Mouse (Mus musculus) limb, embryonic 15.5 days (tissue): ENCODE results near the gene Apoa1. TPM values are rescaled to one million over a fixed set of nuclear protein-coding genes. Genes with fewer than 3 reads are reported as not detected.

ENCODE experiments used
- ATAC-seq: fragments of 200-750 bp; cut with Nextera tagmentation; 2 replicates; pipeline ENCODE4 v1.8.0; 2017; ENCODE audit warnings: low read depth, moderate TSS enrichment; ENCODE audit not compliant: insufficient number of reproducible peaks, low FRiP score, low TSS enrichment
- H3K27ac ChIP-seq: fragments of 300-500 bp; sonication (generic); 2 replicates; pipeline ENCODE4 v1.5.1; 2015; ENCODE audit warnings: moderate library complexity, mild to moderate bottlenecking, inconsistent platforms
- H3K27me3 ChIP-seq: fragments of 300-500 bp; sonication (generic); 2 replicates; pipeline ENCODE4 v1.6.1; 2015; ENCODE audit warnings: inconsistent platforms
- H3K36me3 ChIP-seq: fragments of 300-500 bp; sonication (generic); 2 replicates; pipeline ENCODE4 v1.6.1; 2015; ENCODE audit warnings: inconsistent platforms
- H3K4me1 ChIP-seq: fragments of 300-500 bp; sonication (generic); 2 replicates; pipeline ENCODE4 v1.6.1; 2015; ENCODE audit warnings: inconsistent platforms
- H3K4me2 ChIP-seq: fragments of 300-500 bp; sonication (generic); 2 replicates; pipeline ENCODE4 v1.6.1; 2015; ENCODE audit warnings: mild to moderate bottlenecking, inconsistent platforms
- H3K4me3 ChIP-seq: fragments of 300-500 bp; sonication (generic); 2 replicates; pipeline ENCODE4 v1.5.1; 2015; ENCODE audit warnings: mild to moderate bottlenecking, inconsistent platforms
- H3K9ac ChIP-seq: fragments of 300-500 bp; sonication (generic); 2 replicates; pipeline ENCODE4 v1.6.1; 2015; ENCODE audit warnings: inconsistent platforms
- H3K9me3 ChIP-seq: fragments of 300-500 bp; sonication (generic); 2 replicates; pipeline ENCODE4 v1.6.1; 2016; ENCODE audit warnings: inconsistent platforms
- WGBS: fragments of 180-500 bp; shearing (Covaris S2); methylation state at CpG from one replicate; pipeline ENCODE4 v1.1.7; 2015; 5-methylcytosine and 5-hydroxymethylcytosine counted together
- polyA plus RNA-seq: library from polyadenylated mRNA; unstranded; fragments of >200 nt; fragmentation: Nextera tagmentation; extraction: Ambion mirVana; gene quantifications from 2 replicates; pipeline ENCODE4 v1.2.1, GENCODE M21; 2015

Gene Apoa1
- polyA plus RNA-seq, 1 experiment from 2014 or later = 14.1 TPM

DNA sequence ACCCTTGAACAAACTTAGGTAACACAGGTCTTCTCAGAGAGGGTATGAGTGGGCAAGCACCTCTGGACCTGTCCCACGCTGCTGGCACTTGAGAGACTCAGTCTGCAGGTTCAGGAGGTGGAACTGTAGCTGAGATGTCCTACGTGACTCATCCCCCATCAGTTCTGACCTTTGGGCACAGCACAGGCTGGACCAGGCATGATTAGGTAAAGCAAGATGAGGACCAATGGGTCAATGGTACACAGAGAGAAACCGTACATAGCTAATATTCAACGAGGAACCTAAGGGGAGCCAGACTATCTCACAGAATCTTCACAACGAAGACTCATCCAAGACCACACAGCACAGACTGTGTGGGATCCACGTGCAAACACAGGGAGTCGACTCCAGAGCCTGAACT is 10.5 kb downstream of the Apoa1 start:
- H3K27me3 ChIP-seq = no peaks in the 10 kb centered on the region
- no peaks in the 10 kb centered on the region for H3K36me3 ChIP-seq
- WGBS = 88% methylated on average over 7 of the region's 7 CpGs
- ATAC-seq = no peak
- no peak overlapping the region for H3K27ac ChIP-seq
- H3K9ac ChIP-seq = no peak overlapping the region
- H3K4me1 ChIP-seq = no peaks in the 10 kb centered on the region
- no peak overlapping the region for H3K4me3 ChIP-seq
- H3K4me2 ChIP-seq = no peak overlapping the region
- no peaks in the 10 kb centered on the region for H3K9me3 ChIP-seq

DNA sequence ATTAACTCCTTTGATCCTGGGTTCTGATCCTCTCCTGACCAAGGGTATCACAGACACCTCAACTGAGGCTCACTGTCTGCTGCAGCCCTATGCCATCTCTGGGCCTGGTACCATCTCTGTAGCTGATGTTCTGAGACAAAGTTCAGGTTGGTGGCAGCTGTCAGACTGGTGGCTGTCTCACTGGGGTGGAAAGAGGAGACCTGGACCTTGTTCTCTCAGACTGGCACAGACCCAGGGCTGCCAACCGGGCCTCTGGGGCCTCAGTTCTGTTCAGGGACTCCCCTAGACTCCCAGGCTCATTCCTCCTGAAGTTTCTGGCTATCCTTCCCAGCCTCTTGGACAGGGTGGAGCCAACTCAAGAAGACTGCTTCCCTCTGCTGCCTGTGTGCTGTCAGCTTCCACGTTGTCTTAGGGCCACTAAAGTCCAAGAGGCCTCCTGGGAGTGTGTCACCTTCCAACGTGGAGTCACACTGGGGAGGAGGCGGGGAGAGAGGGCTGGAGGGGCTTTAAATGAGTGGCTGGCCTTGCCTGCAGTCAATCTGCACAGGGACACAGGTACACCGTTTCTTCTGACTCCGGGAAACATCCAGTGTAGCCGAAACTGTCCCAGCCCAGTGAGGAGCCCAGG is 12.3 kb downstream of the Apoa1 start, which contains the start of gene Apoa4:
Gene Apoa4 (plus strand): TSS at position 171 of the 628 bp plus-strand sequence.
- Histone ChIP-seq H3K27ac (no peak within 1 kb of the TSS), H3K9ac (no peak within 1 kb of the TSS), H3K27me3 (no peaks in the 10 kb centered on the region), H3K36me3 (no peaks in the 10 kb centered on the region), H3K4me1 (no peaks in the 10 kb centered on the region), H3K4me2 (no peak within 1 kb of the TSS), H3K9me3 (no peaks in the 10 kb centered on the region), H3K4me3 (no peak within 1 kb of the TSS)
- 66% methylated on average over 7 of the region's 7 CpGs for WGBS
- no peak for ATAC-seq

DNA sequence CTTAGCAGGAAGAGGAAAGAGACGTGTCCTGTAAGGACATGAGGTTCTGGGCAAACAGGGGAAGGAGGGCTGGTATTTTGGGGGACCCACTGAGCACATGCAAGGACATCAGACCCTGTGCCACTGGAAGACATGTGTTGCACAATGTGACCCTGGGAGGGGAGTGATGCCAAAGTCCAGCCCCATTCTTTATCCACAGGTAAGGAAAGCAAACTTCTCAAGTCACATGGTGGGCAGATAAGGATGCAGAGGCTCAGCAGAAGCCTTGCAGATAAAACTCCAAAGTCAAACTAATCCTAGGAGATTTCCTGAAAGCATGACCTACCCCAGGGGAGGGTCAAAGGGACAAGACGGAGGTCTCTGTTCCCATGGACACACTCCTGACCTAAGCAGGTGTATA is 13.4 kb downstream of the Apoa1 start:
- Histone ChIP-seq H3K27me3 (no peaks in the 10 kb centered on the region), H3K9me3 (no peaks in the 10 kb centered on the region), H3K27ac (no peak overlapping the region), H3K4me1 (no peaks in the 10 kb centered on the region), H3K36me3 (no peaks in the 10 kb centered on the region), H3K9ac (no peak overlapping the region), H3K4me2 (no peak overlapping the region), H3K4me3 (no peak overlapping the region)
- WGBS = 82% methylated on average over 2 of the region's 2 CpGs
- no peak for ATAC-seq

DNA sequence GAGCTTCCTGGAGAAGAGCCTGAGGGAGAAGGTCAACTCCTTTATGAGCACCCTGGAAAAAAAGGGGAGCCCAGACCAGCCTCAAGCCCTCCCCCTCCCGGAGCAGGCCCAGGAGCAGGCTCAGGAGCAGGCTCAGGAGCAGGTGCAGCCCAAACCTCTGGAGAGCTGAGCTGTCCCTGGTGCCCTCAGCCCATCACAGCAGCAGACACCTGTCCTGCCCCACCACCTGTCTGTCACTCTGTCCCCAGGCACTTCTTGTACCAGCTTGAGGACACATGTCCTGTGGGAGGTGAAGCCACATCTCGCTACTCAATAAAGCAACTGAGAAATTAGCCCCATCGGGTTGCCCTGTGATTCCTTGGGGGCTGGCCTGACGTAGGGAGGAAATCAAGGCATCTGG is 14.7 kb downstream of the Apoa1 start:
- H3K27me3 ChIP-seq = no peaks in the 10 kb centered on the region
- no peaks in the 10 kb centered on the region for H3K4me1 ChIP-seq
- no peak for ATAC-seq
- no peak overlapping the region for H3K4me2 ChIP-seq
- no peak overlapping the region for H3K9ac ChIP-seq
- H3K36me3 ChIP-seq = no peaks in the 10 kb centered on the region
- H3K27ac ChIP-seq = no peak overlapping the region
- H3K9me3 ChIP-seq = no peaks in the 10 kb centered on the region
- H3K4me3 ChIP-seq = no peak overlapping the region
- 47% methylated on average over 4 of the region's 4 CpGs for WGBS

DNA sequence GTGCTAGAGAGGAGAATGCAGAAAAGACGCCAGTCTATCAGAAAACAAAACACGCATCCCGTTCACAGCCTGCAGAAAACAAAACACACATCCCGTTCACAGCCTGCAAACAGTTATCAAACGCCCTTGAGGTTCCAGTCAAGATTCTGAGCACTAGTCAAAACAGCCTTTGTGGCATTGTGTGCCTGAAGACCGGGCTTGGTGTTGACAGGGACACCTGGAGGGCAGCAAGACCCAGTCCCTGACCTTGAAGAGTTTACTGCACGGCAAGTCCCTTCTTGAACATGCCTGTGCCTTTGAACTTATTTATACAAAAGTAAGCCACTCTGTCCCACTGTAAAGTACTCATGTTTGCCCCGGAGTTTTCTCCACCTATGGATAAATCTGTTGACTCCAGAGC is 15.2 kb downstream of the Apoa1 start:
- H3K27ac ChIP-seq = no peak overlapping the region
- no peaks in the 10 kb centered on the region for H3K9me3 ChIP-seq
- no peaks in the 10 kb centered on the region for H3K4me1 ChIP-seq
- H3K4me2 ChIP-seq = no peak overlapping the region
- 50% methylated on average over 8 of the region's 8 CpGs for WGBS
- ATAC-seq = no peak
- no peak overlapping the region for H3K4me3 ChIP-seq
- no peaks in the 10 kb centered on the region for H3K27me3 ChIP-seq
- no peak overlapping the region for H3K9ac ChIP-seq
- H3K36me3 ChIP-seq = no peaks in the 10 kb centered on the region

DNA sequence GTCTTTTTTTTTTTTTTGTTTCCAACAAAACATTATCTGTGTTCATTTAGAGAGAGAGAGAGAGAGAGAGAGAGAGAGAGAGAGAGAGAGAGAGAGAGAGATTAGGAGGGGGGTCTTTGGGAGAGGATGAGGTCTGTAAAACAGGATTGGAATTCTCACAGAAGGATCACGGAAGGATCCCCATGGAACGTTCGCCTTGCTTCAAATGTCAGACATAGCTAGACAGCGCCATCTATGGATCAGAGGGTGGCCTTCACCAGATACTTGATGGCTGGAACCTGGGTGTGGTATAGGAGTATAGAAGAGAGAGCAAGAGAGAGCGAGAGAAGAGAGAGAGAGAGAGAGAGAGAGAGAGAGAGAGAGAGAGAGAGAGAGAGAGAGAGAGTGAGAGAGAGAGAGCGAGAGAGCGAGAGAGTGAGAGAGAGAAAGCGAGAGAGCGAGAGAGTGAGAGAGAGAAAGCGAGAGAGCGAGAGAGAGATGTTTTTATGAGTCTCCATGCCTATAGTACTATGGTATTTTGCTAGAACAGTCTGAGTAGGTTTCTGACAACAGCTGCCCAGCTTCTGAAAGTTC is 18.5 kb downstream of the Apoa1 start:
- Histone ChIP-seq H3K4me3 (no peak overlapping the region), H3K27ac (no peak overlapping the region), H3K9ac (no peak overlapping the region), H3K36me3 (no peaks in the 10 kb centered on the region), H3K27me3 (no peaks in the 10 kb centered on the region), H3K4me2 (peak overlapping the region; percentile 27), H3K9me3 (no peaks in the 10 kb centered on the region), H3K4me1 (no peaks in the 10 kb centered on the region)
- ATAC-seq = no peak
- WGBS = 23% methylated on average over 11 of the region's 11 CpGs

DNA sequence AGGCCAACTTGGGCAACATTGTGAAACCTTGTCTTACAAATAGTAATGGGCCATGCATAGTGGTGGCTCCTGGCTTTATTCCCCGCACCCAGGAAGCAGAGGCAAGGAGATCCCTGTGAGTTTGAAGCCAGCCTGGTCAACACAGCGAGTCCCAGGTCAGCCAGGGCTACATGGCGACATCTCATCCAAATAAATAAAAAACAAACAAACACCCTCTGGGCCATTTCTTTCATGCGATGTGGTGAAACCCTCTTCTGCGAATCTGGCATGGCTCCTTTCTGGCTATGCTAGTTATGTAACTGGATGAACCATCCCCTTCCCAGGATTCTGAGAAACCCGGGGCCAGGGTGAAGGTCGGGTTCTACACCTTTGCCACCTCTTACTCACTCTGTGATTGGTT is 27.8 kb downstream of the Apoa1 start:
- no peak overlapping the region for H3K4me3 ChIP-seq
- H3K27me3 ChIP-seq = no peaks in the 10 kb centered on the region
- no peak overlapping the region for H3K27ac ChIP-seq
- ATAC-seq = no peak
- no peaks in the 10 kb centered on the region for H3K9me3 ChIP-seq
- H3K4me2 ChIP-seq = no peak overlapping the region
- WGBS = 87% methylated on average over 7 of the region's 7 CpGs
- H3K4me1 ChIP-seq = no peaks in the 10 kb centered on the region; the same call in 1 of the 2 replicates
- H3K36me3 ChIP-seq = no peaks in the 10 kb centered on the region
- H3K9ac ChIP-seq = no peak overlapping the region

DNA sequence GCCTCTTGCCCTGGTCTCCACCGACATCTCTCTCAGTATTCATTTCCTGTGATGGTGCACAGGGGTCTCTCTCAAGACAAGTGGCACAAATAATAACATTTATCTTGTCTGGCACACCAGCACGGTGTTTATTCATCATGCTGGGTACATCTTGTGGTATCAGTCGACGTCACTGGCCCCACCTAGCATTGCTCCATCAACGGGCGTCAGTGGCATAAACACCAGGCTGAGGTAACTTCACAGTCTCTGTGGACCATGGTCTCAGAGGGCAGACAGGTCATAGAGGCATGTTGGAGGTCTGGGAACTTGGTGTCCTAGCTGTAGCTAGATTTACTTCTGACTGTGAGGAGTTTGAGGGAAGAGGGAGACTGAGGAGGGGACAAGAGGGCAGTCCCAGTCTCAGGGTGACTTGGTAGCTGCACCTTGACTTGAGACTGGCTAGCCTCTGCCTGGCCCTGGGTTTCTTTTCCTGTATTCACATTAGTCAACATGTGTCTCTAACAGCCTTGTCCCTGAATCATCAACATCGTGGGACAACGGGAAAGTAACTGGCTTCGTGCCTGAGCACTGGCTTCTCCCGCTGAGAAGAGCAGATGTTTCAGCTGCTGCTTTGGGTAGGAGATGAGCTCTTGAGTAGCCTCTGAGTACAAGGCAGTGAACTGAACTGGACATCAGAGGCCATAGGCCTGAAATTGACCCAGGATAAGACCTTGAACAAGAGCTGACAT is 28.4 kb downstream of the Apoa1 start:
- H3K36me3 ChIP-seq = no peaks in the 10 kb centered on the region
- 86% methylated on average over 10 of the region's 10 CpGs for WGBS
- no peaks in the 10 kb centered on the region; the same call in 1 of the 2 replicates for H3K4me1 ChIP-seq

DNA sequence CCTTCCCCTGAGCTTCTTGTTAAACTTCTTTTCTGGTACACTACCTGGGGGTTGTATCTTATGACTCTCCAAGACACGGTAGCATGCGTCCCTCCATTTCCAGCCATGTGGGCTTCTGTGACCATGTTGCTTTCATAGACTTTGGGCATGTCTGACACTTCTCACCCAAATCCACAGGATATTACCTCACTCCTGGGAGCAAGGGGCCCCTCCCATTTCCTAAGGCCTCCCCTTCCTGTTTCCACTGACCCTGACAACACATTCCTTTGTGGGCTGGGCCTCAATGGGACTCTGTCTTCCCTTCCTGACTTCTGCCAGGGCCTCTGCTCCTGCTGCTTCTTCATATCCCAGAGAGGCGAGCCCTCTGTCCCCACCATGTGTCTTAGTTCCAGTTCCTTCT is 29.2 kb downstream of the Apoa1 start:
- 80% methylated on average over 3 of the region's 3 CpGs for WGBS
- no peaks in the 10 kb centered on the region for H3K9me3 ChIP-seq
- H3K36me3 ChIP-seq = no peaks in the 10 kb centered on the region
- H3K9ac ChIP-seq = no peak overlapping the region
- no peak overlapping the region for H3K4me2 ChIP-seq
- H3K4me1 ChIP-seq = no peaks in the 10 kb centered on the region; the same call in 1 of the 2 replicates
- H3K27me3 ChIP-seq = no peaks in the 10 kb centered on the region
- no peak for ATAC-seq
- H3K27ac ChIP-seq = no peak overlapping the region
- no peak overlapping the region for H3K4me3 ChIP-seq

More for the DNA sequence above, 28.4 kb downstream of the Apoa1 start:
- Histone ChIP-seq H3K27ac (no peak overlapping the region), H3K4me2 (no peak overlapping the region), H3K9ac (no peak overlapping the region), H3K9me3 (no peaks in the 10 kb centered on the region), H3K27me3 (no peaks in the 10 kb centered on the region), H3K4me3 (no peak overlapping the region)
- ATAC-seq = no peak

DNA sequence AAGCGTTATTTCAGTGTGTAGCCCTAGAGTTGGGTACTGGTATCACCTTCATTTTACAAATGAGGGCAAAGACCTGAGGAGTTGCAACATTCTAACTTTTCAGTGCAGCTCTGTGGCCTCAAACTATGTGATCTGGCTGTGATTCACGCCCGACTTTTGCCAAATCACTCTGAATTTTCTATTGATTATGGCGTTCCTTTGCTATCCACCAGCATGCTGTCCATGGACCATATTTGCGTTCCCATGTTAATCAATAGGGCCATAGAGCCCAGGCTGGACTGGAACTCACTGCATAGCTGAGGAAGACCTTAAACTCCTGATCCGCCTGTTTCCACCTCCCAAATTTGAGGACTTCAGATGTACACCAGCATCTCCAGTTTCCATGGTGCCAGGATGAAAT is 30.7 kb downstream of the Apoa1 start:
- Histone ChIP-seq H3K4me1 (no peaks in the 10 kb centered on the region; the same call in 1 of the 2 replicates), H3K27me3 (no peaks in the 10 kb centered on the region), H3K9me3 (no peaks in the 10 kb centered on the region), H3K4me3 (no peak overlapping the region), H3K36me3 (no peaks in the 10 kb centered on the region), H3K9ac (no peak overlapping the region), H3K27ac (no peak overlapping the region), H3K4me2 (no peak overlapping the region)
- ATAC-seq = no peak
- 87% methylated on average over 6 of the region's 6 CpGs for WGBS

DNA sequence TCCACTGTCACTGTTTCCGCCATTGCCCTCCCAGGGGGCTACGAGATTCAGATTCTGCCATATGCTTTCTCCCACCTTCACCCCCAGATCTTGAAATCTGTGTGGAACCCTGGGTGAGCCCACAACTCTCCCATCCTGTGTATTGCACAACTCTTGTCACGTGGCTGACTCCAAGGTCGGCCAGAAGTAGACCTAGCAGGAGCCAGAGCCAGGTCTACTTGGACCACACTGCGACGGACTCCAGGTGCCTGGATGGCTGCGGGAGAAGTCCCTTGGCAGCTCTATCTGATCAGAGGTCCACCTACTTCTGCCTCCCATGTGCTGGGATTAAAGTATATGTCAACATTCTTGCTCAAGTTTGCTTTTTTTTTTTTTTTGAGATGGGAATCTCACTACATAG is 32.8 kb downstream of the Apoa1 start:
- Histone ChIP-seq H3K27me3 (no peaks in the 10 kb centered on the region), H3K4me3 (no peak overlapping the region), H3K4me1 (no peaks in the 10 kb centered on the region; the same call in 1 of the 2 replicates), H3K9ac (no peak overlapping the region), H3K36me3 (no peaks in the 10 kb centered on the region), H3K9me3 (no peaks in the 10 kb centered on the region), H3K4me2 (no peak overlapping the region), H3K27ac (no peak overlapping the region)
- WGBS = 85% methylated on average over 7 of the region's 7 CpGs
- no peak for ATAC-seq

DNA sequence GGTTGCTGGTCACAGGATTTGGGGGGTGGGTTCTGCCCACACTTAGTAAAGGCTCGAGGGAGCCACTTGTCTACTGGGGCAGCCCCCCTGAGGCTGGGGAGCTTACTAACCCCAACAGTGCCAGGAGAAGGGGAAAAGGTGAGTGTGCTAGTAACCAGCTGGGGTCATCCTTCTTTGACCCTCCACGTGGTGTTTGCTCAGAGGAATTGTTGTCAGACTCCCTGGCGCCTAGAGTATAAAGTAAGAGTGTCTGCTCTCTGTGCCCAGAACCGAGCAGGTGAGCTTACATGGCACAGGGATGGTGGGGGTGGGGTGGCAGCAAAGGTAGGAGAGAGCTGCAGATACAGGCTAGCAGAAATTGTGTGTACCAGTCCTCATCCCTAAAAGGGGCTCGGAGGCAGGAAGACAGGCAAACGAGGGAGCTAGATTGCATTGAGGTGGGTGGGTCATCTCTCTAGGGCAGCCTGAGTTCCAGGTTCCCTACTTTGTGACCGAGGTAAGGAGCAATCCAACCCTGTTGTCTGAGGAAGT is 40.0 kb downstream of the Apoa1 start, which contains the start of gene Apoa5:
Gene Apoa5 (plus strand): TSS at position 291 of the 531 bp plus-strand sequence.
- no peaks in the 10 kb centered on the region for H3K36me3 ChIP-seq
- no peak within 1 kb of the TSS for H3K9ac ChIP-seq
- no peak within 1 kb of the TSS for H3K27ac ChIP-seq
- no peak within 1 kb of the TSS for H3K4me3 ChIP-seq
- H3K4me1 ChIP-seq = peaks cover 10% of the 10 kb centered on the region
- H3K9me3 ChIP-seq = no peaks in the 10 kb centered on the region
- H3K27me3 ChIP-seq = peaks cover 20% of the 10 kb centered on the region
- H3K4me2 ChIP-seq = no peak within 1 kb of the TSS
- 48% methylated on average over 7 of the region's 7 CpGs for WGBS
- no peak for ATAC-seq
